Mouse (Mus musculus) heart, adult 2 months (tissue): ENCODE data around the gene Cspg5.

ENCODE experiments used
- CTCF ChIP-seq: fragments of 200-600 bp; IDR thresholded peaks from 2 replicates; pipeline ENCODE4 v1.8.1; 2022; ENCODE audit warnings: antibody characterized with exemption, mild to moderate bottlenecking, moderate library complexity
- EP300 ChIP-seq: fragments of 200-500 bp; IDR thresholded peaks from 2 replicates; pipeline ENCODE4 v1.6.1; 2011; ENCODE audit warnings: low read depth, low read length, control low read depth; ENCODE audit not compliant: insufficient read depth
- POLR2A ChIP-seq: fragments of 200-500 bp; IDR thresholded peaks from 2 replicates; pipeline ENCODE4 v1.6.1; 2011; ENCODE audit warnings: mild to moderate bottlenecking, low read depth, low read length, control low read depth; ENCODE audit not compliant: insufficient read depth

DNA sequence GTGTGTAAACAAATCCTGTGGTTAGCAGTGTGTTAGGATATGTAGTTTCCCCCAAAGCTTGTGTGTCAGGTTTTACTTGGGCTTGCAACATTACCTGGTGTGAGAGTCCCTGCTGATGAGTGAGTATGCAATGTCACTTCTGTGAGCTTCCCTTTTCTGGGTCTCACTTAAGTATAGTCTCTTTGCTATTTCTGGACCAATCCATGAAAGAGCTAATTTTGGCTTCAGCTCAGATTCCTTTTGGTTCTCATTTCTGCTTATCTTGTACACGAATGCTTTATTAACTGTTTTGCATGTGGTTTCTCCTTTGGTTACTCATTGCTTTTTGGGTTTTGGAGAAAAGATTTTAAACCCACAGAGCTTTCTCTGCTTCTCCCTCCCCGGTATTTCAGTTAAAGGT is 43.7 kb upstream of the Cspg5 start:
- no peak for TF ChIP-seq POLR2A
- TF ChIP-seq CTCF, result no peak
- TF ChIP-seq EP300, result no peak
